Mouse (Mus musculus): ENCODE measurements at regions not wholly inside any gene's neighbourhood (a gene's known extent, or its start where the extent isn't known, plus 50 kb on each side); places are given as distances from the start of the nearest gene placed in this dataset.
A peak's percentile ranks its signal among the peaks of the same experiment; 100 is the strongest.

GRCm38 (mm10) chr2:167856020-167856419 lies 75.8 kb upstream of the Ptpn1 start:
- DNase-seq (ENCODE audit: low read depth, low spot score) = no peak
- Histone ChIP-seq H3K36me3 (ENCODE audit: control insufficient read depth, insufficient read depth, low read length, poor library complexity, severe bottlenecking) (no peaks in the 10 kb centered on the region), H3K27me3 (ENCODE audit: control insufficient read depth, insufficient read depth, low read length, poor library complexity, severe bottlenecking) (no peaks in the 10 kb centered on the region)

GRCm38 (mm10) chr2:167854060-167854459 lies 77.8 kb upstream of the Ptpn1 start:
- DNase-seq (ENCODE audit: low read depth, low spot score) = peak; percentile 81
- H3K27me3 ChIP-seq (ENCODE audit: control insufficient read depth, insufficient read depth, low read length, poor library complexity, severe bottlenecking) = no peaks in the 10 kb centered on the region
- no peaks in the 10 kb centered on the region for H3K36me3 ChIP-seq (ENCODE audit: control insufficient read depth, insufficient read depth, low read length, poor library complexity, severe bottlenecking)

- no peaks in the 10 kb centered on the region for H3K36me3 ChIP-seq (ENCODE audit: control insufficient read depth, insufficient read depth, low read length, poor library complexity, severe bottlenecking)
- DNase-seq (ENCODE audit: low read depth, low spot score) = no peak
- no peaks in the 10 kb centered on the region for H3K27me3 ChIP-seq (ENCODE audit: control insufficient read depth, insufficient read depth, low read length, poor library complexity, severe bottlenecking)
Observed at GRCm38 (mm10) chr2:167853411-167853821, 78.4 kb upstream of the Ptpn1 start.

- DNase-seq (ENCODE audit: low read depth, low spot score) = no peak
Observed at GRCm38 (mm10) chr2:167852582-167852981, 79.3 kb upstream of the Ptpn1 start.

GRCm38 (mm10) chr2:167851216-167851896 lies 80.5 kb upstream of the Ptpn1 start:
- no peaks in the 10 kb centered on the region for H3K36me3 ChIP-seq (ENCODE audit: control insufficient read depth, insufficient read depth, low read length, poor library complexity, severe bottlenecking)
- no peaks in the 10 kb centered on the region for H3K27me3 ChIP-seq (ENCODE audit: control insufficient read depth, insufficient read depth, low read length, poor library complexity, severe bottlenecking)
- no peak for DNase-seq (ENCODE audit: low read depth, low spot score)

More at GRCm38 (mm10) chr2:167852582-167852981, 79.3 kb upstream of the Ptpn1 start:
- H3K36me3 ChIP-seq (ENCODE audit: control insufficient read depth, insufficient read depth, low read length, poor library complexity, severe bottlenecking) = no peaks in the 10 kb centered on the region
- no peaks in the 10 kb centered on the region for H3K27me3 ChIP-seq (ENCODE audit: control insufficient read depth, insufficient read depth, low read length, poor library complexity, severe bottlenecking)

- DNase-seq (ENCODE audit: low read depth, low spot score) = no peak
- no peaks in the 10 kb centered on the region for H3K27me3 ChIP-seq (ENCODE audit: control insufficient read depth, insufficient read depth, low read length, poor library complexity, severe bottlenecking)
- no peaks in the 10 kb centered on the region for H3K36me3 ChIP-seq (ENCODE audit: control insufficient read depth, insufficient read depth, low read length, poor library complexity, severe bottlenecking)
Observed at GRCm38 (mm10) chr2:167849999-167850552, 81.8 kb upstream of the Ptpn1 start.

- DNase-seq (ENCODE audit: low read depth, low spot score) = no peak
- Histone ChIP-seq H3K27me3 (ENCODE audit: control insufficient read depth, insufficient read depth, low read length, poor library complexity, severe bottlenecking) (no peaks in the 10 kb centered on the region), H3K36me3 (ENCODE audit: control insufficient read depth, insufficient read depth, low read length, poor library complexity, severe bottlenecking) (no peaks in the 10 kb centered on the region)
Observed at GRCm38 (mm10) chr2:167848468-167849440, 83.1 kb upstream of the Ptpn1 start.

- H3K36me3 ChIP-seq (ENCODE audit: control insufficient read depth, insufficient read depth, low read length, poor library complexity, severe bottlenecking) = no peaks in the 10 kb centered on the region
Observed at GRCm38 (mm10) chr2:167847281-167848077, 84.4 kb upstream of the Ptpn1 start.

GRCm38 (mm10) chr2:167845370-167845769 lies 86.5 kb upstream of the Ptpn1 start:
- DNase-seq (ENCODE audit: low read depth, low spot score) = no peak
- peaks cover 2% of the 10 kb centered on the region; the same call in 1 of the 2 replicates for H3K27me3 ChIP-seq (ENCODE audit: control insufficient read depth, insufficient read depth, low read length, poor library complexity, severe bottlenecking)
- no peaks in the 10 kb centered on the region for H3K36me3 ChIP-seq (ENCODE audit: control insufficient read depth, insufficient read depth, low read length, poor library complexity, severe bottlenecking)

More at GRCm38 (mm10) chr2:167847281-167848077, 84.4 kb upstream of the Ptpn1 start:
- H3K27me3 ChIP-seq (ENCODE audit: control insufficient read depth, insufficient read depth, low read length, poor library complexity, severe bottlenecking) = no peaks in the 10 kb centered on the region
- DNase-seq (ENCODE audit: low read depth, low spot score) = no peak

- Histone ChIP-seq H3K27me3 (ENCODE audit: control insufficient read depth, insufficient read depth, low read length, poor library complexity, severe bottlenecking) (peaks cover 2% of the 10 kb centered on the region; the same call in 1 of the 2 replicates), H3K36me3 (ENCODE audit: control insufficient read depth, insufficient read depth, low read length, poor library complexity, severe bottlenecking) (no peaks in the 10 kb centered on the region)
- DNase-seq (ENCODE audit: low read depth, low spot score) = no peak
Observed at GRCm38 (mm10) chr2:167844556-167844955, 87.3 kb upstream of the Ptpn1 start.

GRCm38 (mm10) chr2:167843921-167844320 lies 87.9 kb upstream of the Ptpn1 start:
- DNase-seq (ENCODE audit: low read depth, low spot score) = no peak
- H3K36me3 ChIP-seq (ENCODE audit: control insufficient read depth, insufficient read depth, low read length, poor library complexity, severe bottlenecking) = no peaks in the 10 kb centered on the region
- peaks cover 2% of the 10 kb centered on the region; the same call in 1 of the 2 replicates for H3K27me3 ChIP-seq (ENCODE audit: control insufficient read depth, insufficient read depth, low read length, poor library complexity, severe bottlenecking)

GRCm38 (mm10) chr2:167842993-167843392 lies 88.9 kb upstream of the Ptpn1 start:
- Histone ChIP-seq H3K36me3 (ENCODE audit: control insufficient read depth, insufficient read depth, low read length, poor library complexity, severe bottlenecking) (no peaks in the 10 kb centered on the region), H3K27me3 (ENCODE audit: control insufficient read depth, insufficient read depth, low read length, poor library complexity, severe bottlenecking) (peaks cover 2% of the 10 kb centered on the region; the same call in 1 of the 2 replicates)
- no peak for DNase-seq (ENCODE audit: low read depth, low spot score)

- peaks cover 2% of the 10 kb centered on the region for H3K27me3 ChIP-seq (ENCODE audit: control insufficient read depth, insufficient read depth, low read length, poor library complexity, severe bottlenecking)
- no peaks in the 10 kb centered on the region for H3K36me3 ChIP-seq (ENCODE audit: control insufficient read depth, insufficient read depth, low read length, poor library complexity, severe bottlenecking)
- no peak for DNase-seq (ENCODE audit: low read depth, low spot score)
Observed at GRCm38 (mm10) chr2:167842473-167842872, 89.4 kb upstream of the Ptpn1 start.

Measured in splenic B cell, adult 2 months (primary cell).